Mouse (Mus musculus): ENCODE results near the gene Oip5. TPM values are rescaled to one million over a fixed set of nuclear protein-coding genes. Genes with fewer than 3 reads are reported as not detected.

Oip5 gene
- total RNA-seq, 2 experiments from 2014 or later = 12.2 to 19.9 TPM

DNA sequence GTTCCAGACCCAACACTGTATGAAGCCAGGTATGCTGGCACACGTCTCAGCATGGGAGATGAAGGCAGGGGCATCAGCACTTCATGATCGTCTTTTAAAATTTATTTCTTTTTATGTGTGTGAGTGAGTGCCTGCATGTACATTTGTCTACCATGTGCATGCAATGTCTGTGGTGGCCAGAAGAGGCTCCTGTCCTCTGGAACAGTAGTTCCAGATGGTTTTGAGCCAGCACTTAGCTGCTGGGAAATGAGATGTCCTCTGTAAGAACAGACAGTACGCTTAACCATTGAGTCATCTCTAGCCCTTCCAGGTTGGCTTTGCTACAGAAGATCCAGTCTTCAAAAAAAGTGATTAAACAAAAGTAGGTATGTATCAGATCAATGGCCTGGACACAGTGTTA is 27.0 kb downstream of the Oip5 start:
- ATAC-seq (replicated peaks; ENCODE audit: poor library complexity, severe bottlenecking) = no peak

- peak; percentile 77 for ATAC-seq (replicated peaks; ENCODE audit: poor library complexity, severe bottlenecking)
These were observed 30.9 kb downstream of the Oip5 start for GRCm38 (mm10) chr2:119587383-119587782.

DNA sequence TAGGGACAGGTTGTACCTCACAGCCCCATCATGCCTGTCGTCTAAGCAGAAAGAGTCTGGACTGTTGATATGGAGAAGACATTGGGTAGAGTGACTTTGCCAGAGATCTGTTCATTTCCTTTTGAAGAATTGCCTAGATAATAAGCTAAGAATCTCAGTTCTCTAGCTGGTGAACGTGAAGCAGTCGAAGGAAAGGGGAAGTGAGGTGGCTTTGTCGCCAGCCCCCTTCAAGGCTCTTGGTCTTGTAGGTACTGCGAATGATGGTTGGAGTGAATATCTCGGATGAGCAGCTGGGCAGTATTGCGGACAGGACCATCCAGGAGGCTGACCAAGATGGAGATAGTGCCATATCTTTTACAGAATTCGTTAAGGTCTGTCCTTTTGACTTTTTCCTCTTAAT is 34.0 kb downstream of the Oip5 start:
- no peak for ATAC-seq (replicated peaks; ENCODE audit: poor library complexity, severe bottlenecking)

DNA sequence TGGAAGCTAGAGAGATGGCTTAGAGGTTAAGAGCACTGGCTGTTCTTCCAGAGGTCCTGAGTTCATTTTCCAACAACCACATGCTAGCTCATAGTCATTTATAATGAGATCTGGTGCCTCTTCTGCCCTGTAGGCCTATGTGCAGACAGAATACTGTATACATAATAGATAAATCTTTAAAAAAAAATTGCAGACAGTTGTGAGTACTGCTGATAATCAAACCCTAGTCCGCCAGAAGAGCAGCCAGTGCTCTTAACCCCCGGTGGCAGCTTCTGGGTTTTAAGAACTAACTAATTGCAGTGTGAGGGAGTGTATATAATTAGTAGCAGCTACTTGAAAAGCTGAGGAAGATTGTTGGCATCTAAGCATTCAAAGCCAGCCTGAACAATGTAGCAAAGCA is 34.8 kb downstream of the Oip5 start:
- no peak for ATAC-seq (replicated peaks; ENCODE audit: poor library complexity, severe bottlenecking)

GRCm38 (mm10) chr2:119581571-119581970 is 36.7 kb downstream of the Oip5 start:
- ATAC-seq (replicated peaks; ENCODE audit: poor library complexity, severe bottlenecking) = no peak

- peak; percentile 70 for ATAC-seq (replicated peaks; ENCODE audit: poor library complexity, severe bottlenecking)
These were observed 45.8 kb downstream of the Oip5 start for GRCm38 (mm10) chr2:119572471-119572870.

- no peak for ATAC-seq (replicated peaks; ENCODE audit: poor library complexity, severe bottlenecking)
These were observed 52.0 kb downstream of the Oip5 start for GRCm38 (mm10) chr2:119566182-119566855.

- no peak for ATAC-seq (replicated peaks; ENCODE audit: poor library complexity, severe bottlenecking)
These were observed 53.0 kb downstream of the Oip5 start for GRCm38 (mm10) chr2:119565284-119565683.

DNA sequence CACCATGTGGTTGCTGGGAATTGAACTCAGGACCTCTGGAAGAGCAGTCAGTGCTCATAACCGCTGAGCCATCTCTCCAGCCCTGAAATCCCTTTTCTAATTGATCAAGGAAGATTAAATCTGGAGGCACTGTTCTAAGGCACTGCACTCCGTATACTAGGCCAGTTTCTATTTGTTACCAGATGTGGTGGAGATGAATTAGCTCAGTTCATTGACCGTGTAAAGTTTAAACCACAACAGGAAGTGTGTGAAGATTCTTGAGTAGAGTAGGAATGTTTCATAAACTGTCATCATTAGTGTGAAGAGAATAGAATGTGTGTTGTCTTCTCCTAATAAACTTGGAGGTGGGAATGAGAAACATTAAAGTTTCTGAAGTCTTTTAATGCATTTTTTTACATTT is 56.5 kb downstream of the Oip5 start:
- peak; percentile 33; the same call in 1 of the 2 replicates for ATAC-seq (replicated peaks; ENCODE audit: poor library complexity, severe bottlenecking)

Other genes starting within 250 kb of the Oip5 start
- 22.7 and 25.1 TPM in 2 replicates for gene Ino80, start 140.8 kb downstream of the Oip5 start, total RNA-seq (2014; fragmentation: Nextera tagmentation)
- 25.3 and 28.0 TPM in 2 replicates for gene Ino80, start 140.8 kb downstream of the Oip5 start, total RNA-seq (2017)
- 0.13 TPM in 1 of 2 replicates, not detected in the other for gene Exd1, start 70.8 kb downstream of the Oip5 start, total RNA-seq (2014; fragmentation: Nextera tagmentation)
- gene Exd1, start 70.8 kb downstream of the Oip5 start, total RNA-seq (2017) = 0.31 TPM in 1 of 2 replicates, not detected in the other
- 53.9 and 55.8 TPM in 2 replicates for gene Chp1, start 70.8 kb downstream of the Oip5 start, total RNA-seq (2014; fragmentation: Nextera tagmentation)
- gene Chp1, start 70.8 kb downstream of the Oip5 start, total RNA-seq (2017) = 46.9 and 53.5 TPM in 2 replicates
- gene Nusap1, start 171 bp downstream of the Oip5 start, total RNA-seq (2014; fragmentation: Nextera tagmentation) = 11.5 and 17.2 TPM in 2 replicates
- 95.4 and 98.2 TPM in 2 replicates for gene Nusap1, start 171 bp downstream of the Oip5 start, total RNA-seq (2017)
- 30.0 and 30.7 TPM in 2 replicates for gene Ndufaf1, start 44.4 kb upstream of the Oip5 start, total RNA-seq (2014; fragmentation: Nextera tagmentation)
- gene Ndufaf1, start 44.4 kb upstream of the Oip5 start, total RNA-seq (2017) = 22.1 and 23.6 TPM in 2 replicates
- gene Rtf1, start 56.6 kb upstream of the Oip5 start, total RNA-seq (2014; fragmentation: Nextera tagmentation) = 45.2 and 49.5 TPM in 2 replicates
- 33.3 and 38.8 TPM in 2 replicates for gene Rtf1, start 56.6 kb upstream of the Oip5 start, total RNA-seq (2017)
- gene Itpka, start 123.9 kb upstream of the Oip5 start, total RNA-seq (2014; fragmentation: Nextera tagmentation) = 0.47 TPM in 1 of 2 replicates, not detected in the other
- 0.57 TPM in 1 of 2 replicates, not detected in the other for gene Itpka, start 123.9 kb upstream of the Oip5 start, total RNA-seq (2017)
- gene Ltk, start 142.0 kb upstream of the Oip5 start, total RNA-seq (2014; fragmentation: Nextera tagmentation) = not detected in 2 replicates
- not detected in 2 replicates for gene Ltk, start 142.0 kb upstream of the Oip5 start, total RNA-seq (2017)
- gene Rpap1, start 169.1 kb upstream of the Oip5 start, total RNA-seq (2014; fragmentation: Nextera tagmentation) = 15.8 and 16.1 TPM in 2 replicates
- 10.7 and 11.7 TPM in 2 replicates for gene Rpap1, start 169.1 kb upstream of the Oip5 start, total RNA-seq (2017)
- gene Tyro3, start 179.3 kb upstream of the Oip5 start, total RNA-seq (2014; fragmentation: Nextera tagmentation) = 0.15 TPM in 1 of 2 replicates, not detected in the other
- gene Tyro3, start 179.3 kb upstream of the Oip5 start, total RNA-seq (2017) = not detected in 2 replicates

All from granulocyte monocyte progenitor cell, adult 5-6 weeks (primary cell).